Mouse (Mus musculus): ENCODE data around the gene Muc20. TPM values are rescaled to one million over a fixed set of nuclear protein-coding genes. Genes with fewer than 3 reads are reported as not detected.

Gene Muc20
- not detected in 2 replicates for total RNA-seq (2014; fragmentation: Nextera tagmentation)
- 0.06 and 0.11 TPM in 2 replicates for total RNA-seq (2017)
- not detected in 2 replicates for polyA plus RNA-seq (2012)

DNA sequence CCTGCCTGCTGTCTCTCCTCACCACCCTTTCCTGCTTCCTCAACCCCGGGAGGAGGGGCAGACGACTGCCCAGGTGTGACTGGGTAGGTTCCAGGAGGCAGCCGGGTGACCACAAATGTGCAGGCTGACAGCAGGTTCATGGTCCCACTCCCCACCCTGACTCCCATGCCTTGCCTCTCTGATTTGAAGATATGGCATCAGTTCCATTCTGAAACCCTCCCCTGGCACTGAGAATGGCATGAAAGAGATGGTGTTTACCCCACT, at the start of gene Muc20:
Muc20 (minus strand) TSS at position 10 of the 264 bp plus-strand sequence.
- Histone ChIP-seq H3K9me3 (replicated peaks) (no peaks in the 10 kb centered on the region), H3K27me3 (ENCODE audit: insufficient read depth, low read length) (peaks cover 43% of the 10 kb centered on the region), H3K4me3 (ENCODE audit: low read depth, low read length) (no peak within 1 kb of the TSS), H3K36me3 (replicated peaks) (no peaks in the 10 kb centered on the region), H3K4me1 (ENCODE audit: insufficient read depth, low read depth, low read length) (peaks cover 19% of the 10 kb centered on the region)
- DNase-seq (ENCODE audit: low spot score) (no peak), ATAC-seq (ENCODE audit: extremely low read depth, insufficient number of reproducible peaks, low FRiP score, poor library complexity, severe bottlenecking) (no peak)
- TF ChIP-seq POLR2AphosphoS5 (IDR thresholded peaks at IDR 0.05; ENCODE audit: insufficient replicate concordance, low read depth, low read length) = no peak
- no peak for TF ChIP-seq CTCF (IDR thresholded peaks at IDR 0.05; ENCODE audit: low read depth, low read length)
- TF ChIP-seq TAL1 (conservative IDR thresholded peaks at IDR 0.05; ENCODE audit: low read depth, low read length) = no peak
- no peak for TF ChIP-seq GATA2 (IDR thresholded peaks at IDR 0.05; ENCODE audit: borderline replicate concordance, low read depth, low read length)
- no peak for TF ChIP-seq GATA1 (IDR thresholded peaks at IDR 0.05; ENCODE audit: borderline replicate concordance, low read length)

DNA sequence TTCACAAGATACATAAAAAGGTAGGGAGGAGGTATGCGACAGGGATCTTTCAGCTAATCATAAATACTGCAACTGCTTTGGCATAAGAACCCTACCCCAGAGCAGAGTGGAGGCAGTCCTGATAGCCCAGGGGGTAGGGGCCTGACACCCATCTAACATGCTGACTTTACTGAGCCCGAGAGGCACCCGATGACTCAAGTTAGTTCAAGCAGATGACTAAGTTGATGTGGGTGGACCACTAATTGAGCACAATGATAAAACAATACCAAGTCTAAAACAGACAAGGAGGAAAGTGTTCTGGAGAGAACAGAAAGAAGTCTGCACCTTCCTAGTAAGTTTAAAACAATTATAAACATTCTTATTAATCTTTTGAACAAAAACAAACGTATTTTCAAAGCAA, 34.3 kb upstream of the Muc20 start:
- Histone ChIP-seq H3K27me3 (ENCODE audit: insufficient read depth, low read length) (no peaks in the 10 kb centered on the region), H3K9me3 (replicated peaks) (no peaks in the 10 kb centered on the region), H3K4me3 (ENCODE audit: low read depth, low read length) (no peak overlapping the region), H3K36me3 (replicated peaks) (peaks cover 73% of the 10 kb centered on the region), H3K4me1 (ENCODE audit: insufficient read depth, low read depth, low read length) (no peaks in the 10 kb centered on the region)
- no peak for TF ChIP-seq TAL1 (conservative IDR thresholded peaks at IDR 0.05; ENCODE audit: low read depth, low read length)
- no peak for TF ChIP-seq CTCF (IDR thresholded peaks at IDR 0.05; ENCODE audit: low read depth, low read length)
- no peak for TF ChIP-seq GATA1 (IDR thresholded peaks at IDR 0.05; ENCODE audit: borderline replicate concordance, low read length)
- TF ChIP-seq POLR2AphosphoS5 (IDR thresholded peaks at IDR 0.05; ENCODE audit: insufficient replicate concordance, low read depth, low read length) = no peak
- TF ChIP-seq GATA2 (IDR thresholded peaks at IDR 0.05; ENCODE audit: borderline replicate concordance, low read depth, low read length) = no peak
- DNase-seq (ENCODE audit: low spot score) = no peak
- ATAC-seq (ENCODE audit: extremely low read depth, insufficient number of reproducible peaks, low FRiP score, poor library complexity, severe bottlenecking) = no peak

DNA sequence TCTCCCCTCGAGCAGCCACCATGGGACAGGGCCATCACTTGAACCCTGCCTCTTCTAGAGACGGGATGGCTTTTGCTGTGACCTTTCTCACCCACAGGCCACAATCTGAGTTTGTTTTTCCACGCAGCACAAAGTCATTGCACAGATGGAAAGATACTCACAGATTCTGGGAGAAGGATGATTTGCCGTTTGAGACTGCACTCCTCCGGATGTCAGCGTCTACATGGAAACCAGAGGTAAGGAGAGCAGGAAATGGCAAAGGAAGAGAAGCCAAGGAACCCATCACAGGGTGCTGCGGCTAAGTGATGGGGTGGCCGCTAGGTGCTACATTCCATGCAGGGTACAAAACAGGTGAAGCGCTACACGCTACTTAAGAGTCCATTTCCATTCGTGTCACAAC, 31.9 kb upstream of the Muc20 start:
- Histone ChIP-seq H3K4me3 (ENCODE audit: low read depth, low read length) (no peak overlapping the region), H3K4me1 (ENCODE audit: insufficient read depth, low read depth, low read length) (no peaks in the 10 kb centered on the region; the same call in 1 of the 2 replicates), H3K36me3 (replicated peaks) (peaks cover 77% of the 10 kb centered on the region), H3K9me3 (replicated peaks) (no peaks in the 10 kb centered on the region), H3K27me3 (ENCODE audit: insufficient read depth, low read length) (no peaks in the 10 kb centered on the region)
- no peak for ATAC-seq (ENCODE audit: extremely low read depth, insufficient number of reproducible peaks, low FRiP score, poor library complexity, severe bottlenecking)
- TF ChIP-seq TAL1 (conservative IDR thresholded peaks at IDR 0.05; ENCODE audit: low read depth, low read length) (no peak), CTCF (IDR thresholded peaks at IDR 0.05; ENCODE audit: low read depth, low read length) (no peak), GATA1 (IDR thresholded peaks at IDR 0.05; ENCODE audit: borderline replicate concordance, low read length) (no peak), GATA2 (IDR thresholded peaks at IDR 0.05; ENCODE audit: borderline replicate concordance, low read depth, low read length) (no peak), POLR2AphosphoS5 (IDR thresholded peaks at IDR 0.05; ENCODE audit: insufficient replicate concordance, low read depth, low read length) (no peak)
- DNase-seq (ENCODE audit: low spot score) = no peak

DNA sequence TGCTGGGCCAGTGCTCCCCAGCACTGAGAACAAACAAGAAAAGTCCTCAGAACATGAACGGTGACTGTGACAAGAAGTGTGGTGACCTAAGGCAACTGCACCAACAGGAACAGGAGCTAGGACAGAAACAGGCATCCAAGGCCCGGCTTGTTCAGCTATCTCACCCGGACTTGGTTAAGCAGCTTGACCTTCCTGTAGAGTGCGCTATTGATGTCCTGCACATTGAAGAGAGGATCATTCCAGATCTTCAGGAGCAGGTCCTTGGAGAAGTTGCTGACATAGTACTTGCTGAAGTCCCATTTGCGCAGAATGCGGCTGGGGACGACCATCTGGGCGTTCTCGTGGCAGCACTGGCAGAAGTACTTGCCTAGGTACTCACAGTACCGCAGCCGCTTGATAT, 29.3 kb upstream of the Muc20 start:
- no peak for ATAC-seq (ENCODE audit: extremely low read depth, insufficient number of reproducible peaks, low FRiP score, poor library complexity, severe bottlenecking)
- no peaks in the 10 kb centered on the region for H3K27me3 ChIP-seq (ENCODE audit: insufficient read depth, low read length)
- TF ChIP-seq POLR2AphosphoS5 (IDR thresholded peaks at IDR 0.05; ENCODE audit: insufficient replicate concordance, low read depth, low read length) (no peak), GATA1 (IDR thresholded peaks at IDR 0.05; ENCODE audit: borderline replicate concordance, low read length) (no peak), CTCF (IDR thresholded peaks at IDR 0.05; ENCODE audit: low read depth, low read length) (no peak), GATA2 (IDR thresholded peaks at IDR 0.05; ENCODE audit: borderline replicate concordance, low read depth, low read length) (no peak), TAL1 (conservative IDR thresholded peaks at IDR 0.05; ENCODE audit: low read depth, low read length) (no peak)
- H3K4me1 ChIP-seq (ENCODE audit: insufficient read depth, low read depth, low read length) = no peaks in the 10 kb centered on the region; the same call in 1 of the 2 replicates
- no peak overlapping the region for H3K4me3 ChIP-seq (ENCODE audit: low read depth, low read length)
- peaks cover 85% of the 10 kb centered on the region for H3K36me3 ChIP-seq (replicated peaks)
- DNase-seq (ENCODE audit: low spot score) = no peak
- no peaks in the 10 kb centered on the region for H3K9me3 ChIP-seq (replicated peaks)

DNA sequence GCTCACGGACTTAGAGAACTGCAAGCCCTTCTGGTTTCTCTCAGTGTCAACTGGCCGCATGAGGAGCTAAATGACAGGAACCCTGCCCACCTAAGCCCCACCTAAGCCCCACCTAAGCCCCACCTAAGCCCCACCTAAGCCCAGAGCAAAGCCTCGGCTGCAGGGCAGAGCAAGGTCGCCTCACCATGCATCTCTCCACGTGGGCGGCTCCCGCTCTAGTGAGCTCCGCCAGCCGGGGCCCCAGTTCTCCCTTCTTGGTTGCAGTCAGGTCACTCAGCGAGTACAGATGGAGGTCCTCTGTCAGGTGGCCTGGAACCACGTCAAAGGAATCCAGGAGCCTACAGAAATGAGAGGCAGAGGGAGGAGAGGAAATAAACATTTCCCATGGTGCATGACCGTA, 28.1 kb upstream of the Muc20 start:
- no peak for ATAC-seq (ENCODE audit: extremely low read depth, insufficient number of reproducible peaks, low FRiP score, poor library complexity, severe bottlenecking)

DNA sequence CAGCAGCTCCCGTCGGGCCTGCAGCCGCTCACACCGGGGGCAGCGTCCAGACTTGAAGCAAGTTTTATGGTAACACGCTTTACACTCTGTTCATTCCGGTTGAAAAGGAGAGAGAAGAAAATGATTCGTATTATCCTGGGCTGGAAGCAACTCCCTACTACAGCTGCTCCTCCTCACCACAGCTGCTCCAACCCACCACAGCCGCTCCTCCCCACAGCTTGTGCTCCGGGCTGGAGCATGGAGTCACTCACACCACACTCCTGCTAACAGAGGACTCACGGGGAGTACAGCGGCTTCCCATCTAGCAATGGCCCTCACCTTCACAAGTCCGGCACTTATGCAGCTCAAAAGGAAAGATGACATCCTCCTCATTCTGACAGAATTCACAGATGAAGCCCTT, 26.8 kb upstream of the Muc20 start:
- ATAC-seq (ENCODE audit: extremely low read depth, insufficient number of reproducible peaks, low FRiP score, poor library complexity, severe bottlenecking) (no peak), DNase-seq (ENCODE audit: low spot score) (no peak)
- TF ChIP-seq TAL1 (conservative IDR thresholded peaks at IDR 0.05; ENCODE audit: low read depth, low read length) (no peak), POLR2AphosphoS5 (IDR thresholded peaks at IDR 0.05; ENCODE audit: insufficient replicate concordance, low read depth, low read length) (no peak), GATA2 (IDR thresholded peaks at IDR 0.05; ENCODE audit: borderline replicate concordance, low read depth, low read length) (no peak), GATA1 (IDR thresholded peaks at IDR 0.05; ENCODE audit: borderline replicate concordance, low read length) (no peak), CTCF (IDR thresholded peaks at IDR 0.05; ENCODE audit: low read depth, low read length) (no peak)
- Histone ChIP-seq H3K4me3 (ENCODE audit: low read depth, low read length) (no peak overlapping the region), H3K36me3 (replicated peaks) (peaks cover 76% of the 10 kb centered on the region), H3K4me1 (ENCODE audit: insufficient read depth, low read depth, low read length) (no peaks in the 10 kb centered on the region; the same call in 1 of the 2 replicates), H3K9me3 (replicated peaks) (no peaks in the 10 kb centered on the region), H3K27me3 (ENCODE audit: insufficient read depth, low read length) (peaks cover 1% of the 10 kb centered on the region; the same call in 1 of the 2 replicates)

More for the DNA sequence above, 28.1 kb upstream of the Muc20 start:
- Histone ChIP-seq H3K4me3 (ENCODE audit: low read depth, low read length) (no peak overlapping the region), H3K36me3 (replicated peaks) (peaks cover 84% of the 10 kb centered on the region), H3K4me1 (ENCODE audit: insufficient read depth, low read depth, low read length) (no peaks in the 10 kb centered on the region; the same call in 1 of the 2 replicates), H3K27me3 (ENCODE audit: insufficient read depth, low read length) (no peaks in the 10 kb centered on the region), H3K9me3 (replicated peaks) (no peaks in the 10 kb centered on the region)
- TF ChIP-seq GATA2 (IDR thresholded peaks at IDR 0.05; ENCODE audit: borderline replicate concordance, low read depth, low read length) (no peak), POLR2AphosphoS5 (IDR thresholded peaks at IDR 0.05; ENCODE audit: insufficient replicate concordance, low read depth, low read length) (no peak), GATA1 (IDR thresholded peaks at IDR 0.05; ENCODE audit: borderline replicate concordance, low read length) (no peak), CTCF (IDR thresholded peaks at IDR 0.05; ENCODE audit: low read depth, low read length) (no peak), TAL1 (conservative IDR thresholded peaks at IDR 0.05; ENCODE audit: low read depth, low read length) (no peak)
- DNase-seq (ENCODE audit: low spot score) = no peak

Data from G1E (cell line).